ENCODE assay signal across 18 mouse cellular contexts in the genomic region with DNA sequence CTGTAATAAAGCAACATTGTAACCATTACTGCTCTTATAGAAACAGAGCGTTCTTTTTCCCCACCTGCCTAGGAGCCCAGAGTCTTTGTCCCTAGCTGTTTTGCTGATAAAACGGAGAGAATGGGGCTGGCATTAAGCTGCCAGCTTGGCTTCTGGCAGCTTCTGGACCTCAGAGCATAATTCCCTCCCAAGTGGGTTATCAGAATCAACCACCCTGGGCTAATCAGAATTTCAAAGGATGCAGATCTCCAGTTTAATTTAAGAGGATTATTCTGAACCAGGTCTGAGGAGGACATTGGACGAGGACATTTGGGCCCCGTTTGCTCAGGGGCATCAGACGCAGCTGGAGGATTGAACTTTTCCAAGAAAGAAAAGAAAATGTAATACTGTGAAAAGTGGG.
DNase-seq lines count a peak whose midpoint lies in the region; ATAC-seq and TF ChIP-seq lines count a peak whose summit lies in the region.
"Had no signal": no experiment of that assay in that cellular context is flagged by ENCODE, and none has a peak within 500 bp of the region (broad histone marks: within the 10 kb centered on the region; RNA-seq: fewer than 3 reads in every experiment).

No protein-coding gene starts in this region.

- no peak for TF ChIP-seq EP300 in liver, postnatal 0 days (IDR thresholded peaks at IDR 0.05; ENCODE audit: low read depth)

- peaks cover 45% of the 10 kb centered on the region for H3K4me1 ChIP-seq in liver, embryonic 12.5 days
- 0 out of 2 replicates have a peak, but pooled peaks cover 9% of the 10 kb centered on the region for H3K4me1 ChIP-seq in liver, postnatal 0 days (ENCODE audit: insufficient read depth)
- H3K4me1 ChIP-seq in midbrain, embryonic 13.5 days (replicated peaks): peaks cover 23% of the 10 kb centered on the region
- 0 out of 2 replicates have a peak, but pooled peaks cover 4% of the 10 kb centered on the region for H3K4me1 ChIP-seq in intestine, embryonic 16.5 days (ENCODE audit: control insufficient read depth, insufficient read depth, low read length)

- no peak overlapping the region for H3K9ac ChIP-seq in liver, embryonic 12.5 days
- H3K9ac ChIP-seq in liver, postnatal 0 days (replicated peaks): no peak overlapping the region
- H3K9ac ChIP-seq in midbrain, embryonic 13.5 days (replicated peaks): no peak overlapping the region
- no peak overlapping the region for H3K9ac ChIP-seq in intestine, embryonic 16.5 days (ENCODE audit: low read depth, low read length)
- H3K9ac ChIP-seq: forebrain, embryonic 13.5 days; forebrain, postnatal 0 days; heart, embryonic 12.5 days had no signal

- WGBS in liver, embryonic 12.5 days (ENCODE audit: insufficient replicate concordance): 42% methylated on average over 5 of the region's 5 CpGs
- WGBS in liver, postnatal 0 days (ENCODE audit: insufficient replicate concordance): 45% methylated on average over 5 of the region's 5 CpGs
- WGBS in midbrain, embryonic 13.5 days: 10% methylated on average over 5 of the region's 5 CpGs
- 60% methylated on average over 5 of the region's 5 CpGs for WGBS in intestine, embryonic 16.5 days

- H3K4me3 ChIP-seq in liver, embryonic 12.5 days: no peak overlapping the region
- H3K4me3 ChIP-seq in liver, postnatal 0 days (ENCODE audit: low read depth, low read length): no peak overlapping the region
- H3K4me3 ChIP-seq in midbrain, embryonic 13.5 days (replicated peaks): no peak overlapping the region
- H3K4me3 ChIP-seq in intestine, embryonic 16.5 days (ENCODE audit: low read length): no peak overlapping the region
- H3K4me3 ChIP-seq: embryonic facial prominence, embryonic 10.5 days; forebrain, embryonic 13.5 days; heart, adult 2 months; heart, embryonic 12.5 days; hindbrain, embryonic 10.5 days had no signal

- H3K27ac ChIP-seq in liver, embryonic 12.5 days: peak overlapping the region; percentile 30; the same call in 1 of the 2 replicates
- H3K27ac ChIP-seq in liver, postnatal 0 days (ENCODE audit: low read depth): no peak overlapping the region
- peak overlapping the region; percentile 75 for H3K27ac ChIP-seq in midbrain, embryonic 13.5 days
- H3K27ac ChIP-seq in intestine, embryonic 16.5 days (ENCODE audit: low read length): no peak overlapping the region
- H3K27ac ChIP-seq: embryonic facial prominence, embryonic 10.5 days; forebrain, embryonic 13.5 days; heart, adult 2 months; hindbrain, embryonic 10.5 days had no signal

- no peaks in the 10 kb centered on the region for H3K27me3 ChIP-seq in liver, embryonic 12.5 days (replicated peaks)
- no peaks in the 10 kb centered on the region for H3K27me3 ChIP-seq in liver, postnatal 0 days (ENCODE audit: insufficient read depth, low read length)
- no peaks in the 10 kb centered on the region for H3K27me3 ChIP-seq in midbrain, embryonic 13.5 days
- no peaks in the 10 kb centered on the region for H3K27me3 ChIP-seq in intestine, embryonic 16.5 days (replicated peaks; ENCODE audit: control insufficient read depth, insufficient read depth, low read length)
- H3K27me3 ChIP-seq: forebrain, embryonic 13.5 days; heart, embryonic 12.5 days had no signal

- H3K4me2 ChIP-seq in liver, embryonic 12.5 days: no peak overlapping the region
- no peak overlapping the region for H3K4me2 ChIP-seq in liver, postnatal 0 days (ENCODE audit: low read depth, low read length)
- no peak overlapping the region for H3K4me2 ChIP-seq in midbrain, embryonic 13.5 days (replicated peaks)
- no peak overlapping the region for H3K4me2 ChIP-seq in intestine, embryonic 16.5 days (ENCODE audit: low read depth, low read length)
- H3K4me2 ChIP-seq: forebrain, embryonic 13.5 days; heart, embryonic 12.5 days had no signal

- no peak for DNase-seq in liver, postnatal 0 days
- peak; percentile 33 for DNase-seq in testis, postnatal 14 days (ENCODE audit: low spot score)
- no peak for DNase-seq in testis, postnatal 10 days (ENCODE audit: low spot score)
- DNase-seq in ovary, postnatal 14 days (ENCODE audit: low spot score): no peak
- DNase-seq: adrenal gland, postnatal 14 days; cerebellum, adult 2 months; cerebellum, postnatal 10 days; forebrain, postnatal 0 days; gastrocnemius, postnatal 14 days; heart, adult 2 months had no signal

- ATAC-seq in liver, embryonic 12.5 days: no peak
- no peak for ATAC-seq in liver, postnatal 0 days
- ATAC-seq in midbrain, embryonic 13.5 days: peak; percentile 69
- ATAC-seq in activated CD4-positive, CD25-positive, alpha-beta regulatory T cell, adult 4 months: no peak
- ATAC-seq in intestine, embryonic 16.5 days: no peak
- ATAC-seq: forebrain, embryonic 13.5 days; forebrain, postnatal 0 days had no signal

- TF ChIP-seq CTCF in liver, postnatal 0 days (IDR thresholded peaks at IDR 0.05; ENCODE audit: low read depth): no peak

- H3K9me3 ChIP-seq in liver, embryonic 12.5 days (replicated peaks): no peaks in the 10 kb centered on the region
- no peaks in the 10 kb centered on the region for H3K9me3 ChIP-seq in liver, postnatal 0 days (ENCODE audit: low read length)
- no peaks in the 10 kb centered on the region for H3K9me3 ChIP-seq in midbrain, embryonic 13.5 days
- H3K9me3 ChIP-seq in intestine, embryonic 16.5 days (ENCODE audit: control insufficient read depth, low read length): no peaks in the 10 kb centered on the region
- H3K9me3 ChIP-seq: embryonic facial prominence, embryonic 10.5 days; forebrain, embryonic 13.5 days; heart, embryonic 12.5 days; hindbrain, embryonic 10.5 days had no signal

- H3K36me3 ChIP-seq in liver, embryonic 12.5 days: no peaks in the 10 kb centered on the region
- H3K36me3 ChIP-seq in liver, postnatal 0 days (replicated peaks; ENCODE audit: insufficient read depth, low read length): no peaks in the 10 kb centered on the region
- no peaks in the 10 kb centered on the region for H3K36me3 ChIP-seq in midbrain, embryonic 13.5 days
- H3K36me3 ChIP-seq in intestine, embryonic 16.5 days (ENCODE audit: control insufficient read depth, insufficient read depth, low read length): no peaks in the 10 kb centered on the region
- H3K36me3 ChIP-seq: embryonic facial prominence, embryonic 10.5 days; heart, embryonic 12.5 days; hindbrain, embryonic 10.5 days had no signal

Comparison
In these comparisons a context has a peak if more than half of its experiments do, and no peak if none do; other contexts are left out.
1. H3K27ac ChIP-seq: peak in liver, embryonic 12.5 days (single experiment) and midbrain, embryonic 13.5 days (single experiment); none in liver, postnatal 0 days (single experiment) and intestine, embryonic 16.5 days (single experiment).